Comparison of ENCODE assay signal across 8 mouse cellular contexts in the genomic region with DNA sequence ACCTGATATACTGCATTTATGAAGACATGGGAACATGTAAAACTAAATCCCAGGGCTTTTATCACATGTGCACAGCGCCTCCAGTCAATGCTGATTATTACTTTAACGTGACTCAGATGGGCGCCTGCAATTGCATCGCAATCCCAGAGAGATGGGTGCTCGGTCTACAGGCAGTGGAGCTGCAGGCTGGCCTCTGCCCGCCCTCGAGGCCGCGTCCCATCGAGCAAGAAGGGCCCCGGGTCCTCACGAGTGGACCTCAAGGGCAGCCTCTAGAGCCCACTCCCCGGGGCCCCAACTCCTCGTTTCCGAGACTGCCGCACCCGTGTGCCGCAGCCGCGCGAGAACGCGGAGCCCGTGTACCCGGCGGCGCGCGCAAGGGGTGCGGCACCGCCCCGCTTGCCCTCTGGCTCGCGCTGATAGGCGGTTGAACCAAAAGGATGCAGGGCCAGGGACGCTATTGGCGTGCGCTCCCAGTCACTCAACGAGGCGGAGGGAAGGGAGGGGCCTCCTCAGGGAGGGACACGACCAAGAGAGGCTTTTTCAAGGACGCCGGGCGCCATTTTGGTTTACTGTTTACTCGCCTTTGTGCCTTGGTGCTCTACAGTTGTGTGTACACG. TPM values are rescaled to one million over a fixed set of nuclear protein-coding genes. Genes with fewer than 3 reads are reported as not detected.
A peak's percentile ranks its signal among the peaks of the same experiment; 100 is the strongest.
DNase-seq lines count a peak whose midpoint lies in the region; ATAC-seq lines count a peak whose summit lies in the region.

No protein-coding gene starts in this region.

- H3K9me3 ChIP-seq in heart, embryonic 13.5 days: no peaks in the 10 kb centered on the region
- H3K9me3 ChIP-seq in liver, embryonic 12.5 days (replicated peaks): no peaks in the 10 kb centered on the region
- no peaks in the 10 kb centered on the region for H3K9me3 ChIP-seq in stomach, embryonic 15.5 days

- WGBS in heart, embryonic 13.5 days: under 1% methylated on average over 46 of the region's 46 CpGs
- WGBS in liver, embryonic 12.5 days (ENCODE audit: insufficient replicate concordance): 1% methylated on average over 46 of the region's 46 CpGs
- WGBS in stomach, embryonic 15.5 days: under 1% methylated on average over 46 of the region's 46 CpGs

- H3K9ac ChIP-seq in heart, embryonic 13.5 days: peak overlapping the region; percentile 84
- peak overlapping the region; percentile 75 for H3K9ac ChIP-seq in liver, embryonic 12.5 days
- peak overlapping the region; percentile 58; the same call in 1 of the 2 replicates for H3K9ac ChIP-seq in stomach, embryonic 15.5 days

- H3K27me3 ChIP-seq in heart, embryonic 13.5 days (replicated peaks): no peaks in the 10 kb centered on the region
- H3K27me3 ChIP-seq in liver, embryonic 12.5 days (replicated peaks): no peaks in the 10 kb centered on the region
- no peaks in the 10 kb centered on the region for H3K27me3 ChIP-seq in stomach, embryonic 15.5 days (replicated peaks)

- H3K36me3 ChIP-seq in heart, embryonic 13.5 days: 0 out of 2 replicates have a peak, but pooled peaks cover 4% of the 10 kb centered on the region
- H3K36me3 ChIP-seq in liver, embryonic 12.5 days: peaks cover 4% of the 10 kb centered on the region; the same call in 1 of the 2 replicates
- H3K36me3 ChIP-seq in stomach, embryonic 15.5 days: no peaks in the 10 kb centered on the region

- H3K27ac ChIP-seq in brown adipose tissue, adult 24 weeks (replicated peaks; ENCODE audit: low read depth, low read length): peak overlapping the region; percentile 95
- peak overlapping the region; percentile 94 for H3K27ac ChIP-seq in heart, embryonic 13.5 days (replicated peaks)
- peak overlapping the region; percentile 94 for H3K27ac ChIP-seq in liver, embryonic 12.5 days
- peak overlapping the region; percentile 93 for H3K27ac ChIP-seq in stomach, embryonic 15.5 days

- ATAC-seq in heart, embryonic 13.5 days (ENCODE audit: extremely low read depth, insufficient number of reproducible peaks, low FRiP score, low TSS enrichment): peak; percentile 97
- ATAC-seq in liver, embryonic 12.5 days: peak; percentile 99
- ATAC-seq in stomach, embryonic 15.5 days (ENCODE audit: insufficient read depth, low FRiP score, low read depth): peak; percentile 98

- H3K4me2 ChIP-seq in heart, embryonic 13.5 days: peak overlapping the region; percentile 64
- peak overlapping the region; percentile 89 for H3K4me2 ChIP-seq in liver, embryonic 12.5 days
- peak overlapping the region; percentile 53 for H3K4me2 ChIP-seq in stomach, embryonic 15.5 days

- H3K4me1 ChIP-seq in brown adipose tissue, adult 24 weeks (ENCODE audit: control insufficient read depth, insufficient read depth, insufficient read length, low read length): 0 out of 2 replicates have a peak, but pooled peaks cover 2% of the 10 kb centered on the region
- H3K4me1 ChIP-seq in heart, embryonic 13.5 days: peaks cover 24% of the 10 kb centered on the region
- peaks cover 38% of the 10 kb centered on the region for H3K4me1 ChIP-seq in liver, embryonic 12.5 days
- H3K4me1 ChIP-seq in stomach, embryonic 15.5 days: peaks cover 4% of the 10 kb centered on the region; the same call in 1 of the 2 replicates

- peak; percentile 98 for DNase-seq in CD4-positive, CD25-positive, alpha-beta regulatory T cell, adult 2 months (ENCODE audit: low read depth, low spot score)
- DNase-seq in fat pad, adult 2 months (ENCODE audit: extremely low read depth, low read depth, low spot score): peak; percentile 66
- peak; percentile 98 for DNase-seq in kidney, postnatal 10 days
- peak; percentile 92 to 95 for DNase-seq in natural killer cell, adult 2 months (ENCODE audit: low spot score in 2 of 2)

- H3K4me3 ChIP-seq in brown adipose tissue, adult 24 weeks (ENCODE audit: insufficient read depth, low read depth, low read length): peak overlapping the region; percentile 78
- H3K4me3 ChIP-seq in heart, embryonic 13.5 days: peak overlapping the region; percentile 65
- peak overlapping the region; percentile 69 for H3K4me3 ChIP-seq in liver, embryonic 12.5 days
- H3K4me3 ChIP-seq in stomach, embryonic 15.5 days (replicated peaks): peak overlapping the region; percentile 59

RNA-seq across cellular contexts. Expression of a gene that starts 2.6 kb away (rescaled TPM):
- polyA plus RNA-seq in brown adipose tissue, adult 24 weeks (2012; ENCODE audit: insufficient read depth, insufficient read length, missing spikeins): 2.6 and 5.2 TPM in 2 replicates
- 5.8 and 6.0 TPM in 2 replicates for polyA plus RNA-seq in heart, embryonic 13.5 days (2015; fragmentation: Nextera tagmentation; extraction: Ambion mirVana)
- polyA plus RNA-seq in liver, embryonic 12.5 days (2016; fragmentation: Nextera tagmentation; extraction: Ambion mirVana): 3.7 and 4.1 TPM in 2 replicates
- polyA plus RNA-seq in stomach, embryonic 15.5 days (2015; fragmentation: Nextera tagmentation; extraction: Ambion mirVana): 6.7 and 8.3 TPM in 2 replicates

RNA-seq across cellular contexts. Expression of a gene that starts 14.7 kb away (rescaled TPM):
- polyA plus RNA-seq in brown adipose tissue, adult 24 weeks (2012; ENCODE audit: insufficient read depth, insufficient read length, missing spikeins): 231 and 291 TPM in 2 replicates
- 323 and 363 TPM in 2 replicates for polyA plus RNA-seq in heart, embryonic 13.5 days (2015; fragmentation: Nextera tagmentation; extraction: Ambion mirVana)
- polyA plus RNA-seq in liver, embryonic 12.5 days (2016; fragmentation: Nextera tagmentation; extraction: Ambion mirVana): 281 and 292 TPM in 2 replicates
- polyA plus RNA-seq in stomach, embryonic 15.5 days (2015; fragmentation: Nextera tagmentation; extraction: Ambion mirVana): 370 and 382 TPM in 2 replicates

RNA-seq across cellular contexts. Expression of a gene that starts 18.1 kb away (rescaled TPM):
- not detected in 2 replicates for polyA plus RNA-seq in brown adipose tissue, adult 24 weeks (2012; ENCODE audit: insufficient read depth, insufficient read length, missing spikeins)
- 0.23 and 0.68 TPM in 2 replicates for polyA plus RNA-seq in heart, embryonic 13.5 days (2015; fragmentation: Nextera tagmentation; extraction: Ambion mirVana)
- not detected in 2 replicates for polyA plus RNA-seq in liver, embryonic 12.5 days (2016; fragmentation: Nextera tagmentation; extraction: Ambion mirVana)
- 0.03 TPM in 2 replicates for polyA plus RNA-seq in stomach, embryonic 15.5 days (2015; fragmentation: Nextera tagmentation; extraction: Ambion mirVana)

RNA-seq across cellular contexts. Expression of a gene that starts 25.8 kb away (rescaled TPM):
- polyA plus RNA-seq in brown adipose tissue, adult 24 weeks (2012; ENCODE audit: insufficient read depth, insufficient read length, missing spikeins): 3.1 and 5.6 TPM in 2 replicates
- 28.1 and 29.6 TPM in 2 replicates for polyA plus RNA-seq in heart, embryonic 13.5 days (2015; fragmentation: Nextera tagmentation; extraction: Ambion mirVana)
- polyA plus RNA-seq in liver, embryonic 12.5 days (2016; fragmentation: Nextera tagmentation; extraction: Ambion mirVana): 10.4 and 12.7 TPM in 2 replicates
- polyA plus RNA-seq in stomach, embryonic 15.5 days (2015; fragmentation: Nextera tagmentation; extraction: Ambion mirVana): 30.8 and 32.0 TPM in 2 replicates

RNA-seq across cellular contexts. Expression of a gene that starts 37.6 kb away (rescaled TPM):
- polyA plus RNA-seq in brown adipose tissue, adult 24 weeks (2012; ENCODE audit: insufficient read depth, insufficient read length, missing spikeins): not detected in 2 replicates
- polyA plus RNA-seq in heart, embryonic 13.5 days (2015; fragmentation: Nextera tagmentation; extraction: Ambion mirVana): not detected in 2 replicates
- polyA plus RNA-seq in liver, embryonic 12.5 days (2016; fragmentation: Nextera tagmentation; extraction: Ambion mirVana): not detected in 2 replicates
- not detected in 2 replicates for polyA plus RNA-seq in stomach, embryonic 15.5 days (2015; fragmentation: Nextera tagmentation; extraction: Ambion mirVana)

Comparison
In these comparisons a context has a peak if more than half of its experiments do, and no peak if none do; other contexts are left out.
1. Peak in every context shown above with its lines: DNase-seq, ATAC-seq, H3K4me3 ChIP-seq and H3K27ac ChIP-seq.